Mouse (Mus musculus) olfactory bulb, adult 2 months (tissue): Measurements from ENCODE around the gene Wdr47.
"Not testable (repeated sequence)": the region's sequence is repeated elsewhere in the genome, so short reads cannot be mapped to it uniquely, and the experiment has no call there.

Experiments
- CTCF ChIP-seq: fragments of 200-500 bp; IDR thresholded peaks from 2 replicates; pipeline ENCODE4 v1.5.1; 2012; ENCODE audit warnings: low read depth, mild to moderate bottlenecking, low read length, moderate library complexity; ENCODE audit not compliant: insufficient read depth
- POLR2A ChIP-seq: fragments of 200-500 bp; IDR thresholded peaks from 2 replicates; pipeline ENCODE4 v1.6.1; 2012; ENCODE audit warnings: mild to moderate bottlenecking, low read depth, low read length, moderate library complexity; ENCODE audit not compliant: insufficient read depth

GRCm38 (mm10) chr3:108683597-108683996 lies 92.5 kb downstream of the Wdr47 start:
- not testable (repeated sequence) for TF ChIP-seq CTCF, POLR2A
